Mouse (Mus musculus): Measurements from ENCODE around the gene Lbx1.

Gene Lbx1

GRCm38 (mm10) chr19:45233496-45234127 lies 2.0 kb downstream of the Lbx1 start:
- no peak for DNase-seq

DNA sequence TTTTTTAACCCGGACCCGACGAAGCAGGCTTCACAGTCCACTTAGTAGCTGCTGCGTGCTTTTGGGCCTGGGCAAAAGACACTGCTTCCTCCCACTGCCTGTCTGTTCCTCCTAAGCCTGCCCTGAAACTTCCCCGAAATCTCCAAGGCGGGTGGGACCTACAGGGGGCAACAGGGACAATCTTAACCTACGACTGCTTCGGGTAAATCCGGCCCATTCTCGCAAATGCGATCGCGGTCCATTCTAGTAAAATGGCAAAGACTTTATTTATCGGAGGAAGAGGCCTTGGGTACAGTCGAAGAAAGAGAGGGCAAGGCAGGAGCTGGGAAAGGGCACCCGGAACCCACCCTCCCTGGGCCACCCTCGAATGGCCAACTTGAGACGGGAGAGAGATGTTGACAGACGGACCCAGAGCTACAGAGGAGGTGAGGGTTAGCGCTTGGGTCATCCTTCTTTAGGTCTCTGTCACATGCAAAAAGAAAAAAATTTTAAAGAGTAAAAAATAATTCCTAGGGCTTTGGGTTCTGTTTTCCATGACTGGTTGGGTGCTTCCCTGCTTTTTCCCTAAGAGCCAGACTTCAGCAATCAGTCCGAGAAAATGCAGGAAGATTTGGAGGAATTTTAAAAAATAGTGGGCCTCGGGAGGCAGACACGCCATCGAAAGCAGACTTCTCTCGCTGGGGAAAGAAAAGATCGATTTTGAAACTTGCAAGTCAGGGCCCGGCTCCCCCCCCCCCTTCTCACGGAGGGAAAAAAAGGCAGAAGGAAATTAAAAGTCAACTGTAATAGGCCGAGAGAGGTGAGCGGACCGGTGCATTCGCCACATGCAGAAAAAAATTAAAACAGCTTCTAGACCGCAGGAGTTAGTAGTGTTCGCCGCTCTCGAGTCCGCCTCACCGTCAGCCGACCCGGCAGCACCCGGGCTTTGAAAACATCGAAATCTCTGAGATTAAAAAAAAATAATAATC lies 2.9 kb downstream of the Lbx1 start:
- DNase-seq = no peak

- no peak for DNase-seq
These were observed 3.6 kb downstream of the Lbx1 start for GRCm38 (mm10) chr19:45232036-45232410.

DNA sequence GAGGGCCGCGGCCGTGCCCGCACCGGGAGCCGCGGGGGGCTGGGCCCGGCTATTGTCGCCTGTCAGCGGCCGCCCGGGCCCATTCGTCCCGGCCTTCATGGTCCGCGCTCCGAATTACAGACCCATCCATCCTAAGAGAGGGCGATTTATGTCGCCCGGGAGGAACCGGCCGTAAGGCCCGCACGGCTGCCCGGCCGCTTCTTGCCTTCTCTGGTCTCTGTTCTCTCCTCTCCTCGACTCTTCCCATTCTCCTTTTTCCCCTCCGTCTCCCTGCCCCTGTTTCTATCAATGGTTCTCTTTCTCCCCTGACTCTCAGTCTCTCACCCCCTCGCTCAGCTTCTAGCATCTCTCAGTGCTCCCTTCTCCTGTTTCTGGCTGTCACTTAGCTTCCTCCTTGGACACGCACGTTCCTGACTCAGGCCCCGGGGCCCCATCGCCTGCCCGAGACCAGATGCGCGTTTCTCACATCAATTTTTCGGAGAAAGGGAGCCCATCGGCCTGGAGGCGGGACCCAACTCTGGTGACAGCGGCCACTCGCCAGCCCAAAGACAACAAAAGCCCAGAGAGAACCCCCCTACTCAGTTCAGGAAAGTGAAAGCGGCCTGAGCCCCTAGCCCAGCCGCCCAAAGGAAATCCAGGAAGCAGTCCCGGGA lies 4.1 kb downstream of the Lbx1 start:
- DNase-seq = no peak

DNA sequence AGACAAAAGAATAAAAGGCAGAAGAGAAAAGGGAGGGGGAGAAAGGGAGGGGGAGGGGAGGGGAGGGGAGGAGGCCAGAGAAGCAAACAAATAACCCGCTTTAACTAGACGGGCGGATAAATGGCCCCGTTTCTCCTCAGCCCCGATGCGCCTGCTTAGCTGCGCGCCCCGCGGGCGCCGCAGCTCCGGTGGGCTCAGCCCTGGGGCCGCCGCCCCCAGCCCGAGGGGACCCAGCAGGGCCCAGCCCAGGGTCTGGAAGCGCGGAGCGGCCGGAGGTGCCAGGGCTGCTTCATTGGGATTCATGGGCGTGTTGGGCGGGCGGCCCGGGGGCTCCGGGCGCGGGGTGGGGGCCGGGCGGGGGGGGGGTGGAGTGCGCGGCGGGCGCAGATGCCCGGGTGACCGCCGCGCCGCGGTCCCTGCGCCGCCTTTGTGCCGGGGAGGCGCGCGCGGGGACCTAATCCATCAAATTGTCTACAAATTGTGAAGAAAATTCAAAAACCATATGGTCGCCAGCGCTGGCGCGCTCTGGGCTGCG lies 4.7 kb downstream of the Lbx1 start:
- no peak for DNase-seq

- no peak for DNase-seq
These were observed 5.4 kb downstream of the Lbx1 start for GRCm38 (mm10) chr19:45230201-45230611.

GRCm38 (mm10) chr19:45229378-45230135 lies 6.1 kb downstream of the Lbx1 start:
- DNase-seq = no peak

- DNase-seq = no peak
These were observed 6.8 kb downstream of the Lbx1 start for GRCm38 (mm10) chr19:45228781-45229180.

GRCm38 (mm10) chr19:45228097-45228496 lies 7.5 kb downstream of the Lbx1 start:
- no peak for DNase-seq

- no peak for DNase-seq
These were observed 7.9 kb downstream of the Lbx1 start for GRCm38 (mm10) chr19:45227671-45228070.

- DNase-seq = no peak
These were observed 8.6 kb downstream of the Lbx1 start for GRCm38 (mm10) chr19:45227049-45227448.

GRCm38 (mm10) chr19:45226246-45226645 lies 9.4 kb downstream of the Lbx1 start:
- DNase-seq = no peak

DNA sequence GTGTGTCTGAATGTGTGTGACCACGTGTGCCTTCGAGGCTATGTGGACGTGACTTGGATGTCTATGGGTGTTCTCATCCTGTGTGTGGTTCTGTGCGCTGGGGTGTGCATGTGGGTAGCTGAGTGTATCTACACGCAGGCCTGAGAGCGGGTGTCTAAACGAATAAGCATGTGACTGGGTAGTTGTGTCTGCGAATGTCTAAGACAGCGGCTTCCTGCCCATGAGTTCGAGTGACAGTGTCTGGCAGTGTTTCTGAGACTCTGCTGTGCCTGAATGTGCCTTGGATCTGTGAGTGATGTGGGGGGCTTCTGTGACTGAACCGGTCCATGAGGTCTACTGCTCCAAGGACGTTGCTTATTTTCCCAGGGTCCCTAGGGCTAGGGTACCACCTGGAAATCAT lies 10.5 kb downstream of the Lbx1 start:
- DNase-seq = no peak

DNA sequence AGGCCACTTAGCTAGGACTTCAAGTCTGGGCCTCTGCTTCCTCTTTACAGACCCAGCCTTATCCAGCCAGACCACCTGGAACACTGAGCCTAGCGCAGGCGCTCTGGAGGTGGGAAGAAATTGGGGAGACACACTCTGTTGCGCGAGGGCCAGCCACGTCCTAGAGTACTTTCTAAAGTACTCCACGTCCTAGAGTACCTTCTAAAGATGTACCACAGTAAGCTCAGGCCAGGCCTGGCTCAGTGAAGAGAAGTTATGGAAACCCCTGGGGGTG lies 11.4 kb downstream of the Lbx1 start:
- no peak for DNase-seq

GRCm38 (mm10) chr19:45223413-45224285 lies 12.0 kb downstream of the Lbx1 start:
- DNase-seq = no peak

- DNase-seq = no peak
These were observed 13.3 kb downstream of the Lbx1 start for GRCm38 (mm10) chr19:45222141-45222782.

DNA sequence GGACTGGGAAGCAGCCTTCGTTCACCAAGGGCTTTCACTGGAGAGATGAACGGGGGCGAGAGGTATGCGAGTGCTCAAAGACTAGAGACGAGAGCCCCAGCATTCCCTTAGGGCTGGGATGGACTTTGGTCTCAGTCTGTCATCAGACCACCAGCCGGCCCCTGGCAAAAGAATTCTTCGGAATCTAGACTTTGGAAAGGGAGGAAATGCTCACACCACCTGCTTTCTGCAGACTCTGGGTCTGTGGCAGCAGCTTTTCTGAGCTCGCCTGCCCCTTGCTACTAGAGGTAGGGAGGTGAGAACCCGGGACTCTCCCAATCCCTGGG lies 14.2 kb downstream of the Lbx1 start:
- DNase-seq = no peak

- DNase-seq = peak; percentile 56 to 74
These were observed 14.8 kb downstream of the Lbx1 start for GRCm38 (mm10) chr19:45220593-45221457.

DNA sequence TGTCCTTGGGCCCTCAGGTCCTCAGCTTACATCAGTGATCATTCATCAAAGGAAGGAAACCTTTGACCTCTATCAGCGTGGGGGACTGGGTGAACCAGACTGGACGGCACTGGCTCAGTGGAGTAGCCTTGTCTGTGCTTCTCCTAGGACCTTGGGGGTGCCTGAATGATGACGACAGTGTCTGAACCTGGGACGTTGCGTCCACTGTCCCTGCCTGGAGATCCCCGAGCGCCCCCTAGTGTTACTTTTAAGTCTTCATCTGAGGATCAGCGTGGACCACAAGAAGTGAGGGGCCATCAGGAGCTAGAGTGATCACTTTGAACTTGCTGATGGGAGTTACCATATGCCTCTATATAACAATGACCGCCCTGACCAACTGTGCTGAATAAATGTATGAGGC lies 19.4 kb downstream of the Lbx1 start:
- peak in 1 of 2 experiments; percentile 28 for DNase-seq

DNA sequence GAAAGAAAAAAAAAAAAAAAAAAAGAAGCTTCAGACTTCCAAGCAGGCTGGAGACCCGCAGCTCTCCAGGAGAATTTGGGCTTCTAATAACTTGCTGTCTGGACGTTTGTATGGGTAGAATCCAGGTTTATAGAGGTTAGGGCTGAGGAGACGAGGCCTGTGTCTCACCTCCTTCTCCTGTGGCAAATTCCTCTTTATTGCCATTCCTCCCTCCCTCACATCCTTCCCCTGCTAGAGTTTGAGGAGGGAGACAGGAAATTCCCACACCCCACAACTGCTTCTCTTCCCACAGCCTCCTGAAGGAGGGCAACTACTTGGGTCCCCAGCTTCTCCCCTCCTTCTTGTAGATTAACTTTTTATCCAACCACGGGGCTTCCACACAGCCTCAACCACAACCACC lies 20.2 kb downstream of the Lbx1 start:
- DNase-seq = no peak
